Mouse (Mus musculus): ENCODE data around the gene Stk19.

DNA sequence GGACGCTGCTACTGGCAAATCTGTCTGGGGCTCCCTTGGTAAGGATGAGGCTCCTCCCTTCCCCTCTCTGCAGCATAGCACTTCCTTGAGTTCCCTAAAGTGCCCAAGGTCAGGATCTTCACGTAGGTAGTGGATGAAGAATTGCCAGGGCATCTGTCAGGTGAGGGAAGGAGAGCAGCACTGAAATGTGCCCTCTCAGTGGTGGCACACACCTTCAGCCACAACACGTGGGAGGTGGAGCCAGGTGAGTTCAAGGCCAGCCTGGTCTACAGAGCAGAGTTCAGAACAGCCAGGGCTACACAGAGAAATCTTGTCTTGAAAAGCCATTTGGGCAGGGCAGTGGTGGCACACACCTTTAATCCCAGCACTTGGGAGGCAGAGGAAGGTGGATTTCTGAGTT is 18.0 kb upstream of the Stk19 start:
- TF ChIP-seq MYOD1 (IDR thresholded peaks at IDR 0.05; ENCODE audit: control insufficient read depth, insufficient read length, low read depth) (no peak), MYOG (IDR thresholded peaks at IDR 0.05; ENCODE audit: control insufficient read depth, extremely low read depth, insufficient read length) (no peak), USF1 (IDR thresholded peaks at IDR 0.05; ENCODE audit: low read depth) (no peak), CTCF (IDR thresholded peaks at IDR 0.05; ENCODE audit: control insufficient read depth, insufficient read depth, insufficient read length) (no peak), MAX (IDR thresholded peaks at IDR 0.05) (no peak)
